Mouse (Mus musculus) left cerebral cortex, adult 11 months (tissue): ENCODE measurements at regions not wholly inside any gene's neighbourhood (a gene's known extent, or its start where the extent isn't known, plus 50 kb on each side); places are given as distances from the start of the nearest gene placed in this dataset.

Source experiments
- DNase-seq: peaks from one replicate; pipeline ENCODE4 v3.0.0; 2022; ENCODE audit warnings: low spot score

- DNase-seq: peak; percentile 17
These were observed 117.4 kb upstream of the Esp38 start for GRCm38 (mm10) chr17:39832900-39833299.
